Mouse (Mus musculus) spleen, adult 2 months (tissue): ENCODE results near the gene Fgd5. TPM values are rescaled to one million over a fixed set of nuclear protein-coding genes. Genes with fewer than 3 reads are reported as not detected.
A peak's percentile ranks its signal among the peaks of the same experiment; 100 is the strongest.

Experiments used
- DNase-seq, 2 experiments: peaks; one replicate each; pipeline versions ENCODE4 v3.0.0 to v3.0.0-alpha.2; 2012 to 2021; ENCODE audit warnings: low spot score in 2 of 2, low read depth in 1 of 2
- H3K27ac ChIP-seq: fragments of 200-500 bp; 2 replicates; pipeline ENCODE4 v1.5.1; 2012; ENCODE audit warnings: low read length, inconsistent platforms; ENCODE audit not compliant: insufficient read depth
- H3K27me3 ChIP-seq: fragments of 200-500 bp; 2 replicates; pipeline ENCODE4 v1.6.1; 2012; ENCODE audit warnings: mild to moderate bottlenecking, moderate library complexity, low read length, inconsistent platforms; ENCODE audit not compliant: control insufficient read depth, insufficient read depth
- H3K36me3 ChIP-seq: fragments of 200-500 bp; 2 replicates; pipeline ENCODE4 v1.6.1; 2012; ENCODE audit warnings: mild to moderate bottlenecking, low read length, inconsistent platforms; ENCODE audit not compliant: control insufficient read depth, insufficient read depth
- H3K4me1 ChIP-seq: fragments of 200-500 bp; 2 replicates; pipeline ENCODE4 v1.6.1; 2011; ENCODE audit warnings: inconsistent platforms; ENCODE audit not compliant: control insufficient read depth, insufficient read depth, insufficient read length
- H3K4me3 ChIP-seq: fragments of 200-500 bp; 2 replicates; pipeline ENCODE4 v1.5.1; 2011; ENCODE audit warnings: mild to moderate bottlenecking, inconsistent platforms; ENCODE audit not compliant: insufficient read depth, insufficient read length; ENCODE audit errors: extremely low read depth
- CTCF ChIP-seq: fragments of 200-500 bp; IDR thresholded peaks from 2 replicates; pipeline ENCODE4 v1.5.1; 2011; ENCODE audit warnings: mild to moderate bottlenecking, inconsistent platforms; ENCODE audit not compliant: insufficient read depth, insufficient read length, insufficient replicate concordance; ENCODE audit errors: extremely low read depth
- POLR2A ChIP-seq: fragments of 200-500 bp; IDR thresholded peaks from 2 replicates; pipeline ENCODE4 v1.6.1; 2011; ENCODE audit warnings: low read depth, low read length, inconsistent platforms
- WGBS: fragments of 180-500 bp; shearing (Covaris S2); methylation state at CpG from one replicate; pipeline ENCODE4 v1.1.7; 2018; 5-methylcytosine and 5-hydroxymethylcytosine counted together
- polyA plus RNA-seq: library from polyadenylated mRNA; depleted of rRNA; stranded (reverse); fragments of >200 nt; gene quantifications from 2 replicates; pipeline ENCODE4 v1.2.3, GENCODE M21; 2012

Gene Fgd5
- polyA plus RNA-seq, 1 experiment = 7.1 TPM

- Histone ChIP-seq H3K27ac (0 out of 2 replicates have a peak overlapping the region, but pooled peaks have one; percentile 8), H3K27me3 (no peaks in the 10 kb centered on the region), H3K4me3 (no peak overlapping the region), H3K4me1 (no peaks in the 10 kb centered on the region), H3K36me3 (no peaks in the 10 kb centered on the region)
- WGBS = 81% methylated on average over 2 of the region's 2 CpGs
- TF ChIP-seq POLR2A (no peak), CTCF (no peak)
- no peak for DNase-seq
These were observed 14.1 kb downstream of the Fgd5 start for GRCm38 (mm10) chr6:91992823-91993222.

- Histone ChIP-seq H3K4me1 (no peaks in the 10 kb centered on the region), H3K27me3 (no peaks in the 10 kb centered on the region), H3K27ac (no peak overlapping the region), H3K36me3 (no peaks in the 10 kb centered on the region), H3K4me3 (no peak overlapping the region)
- DNase-seq = no peak
- 52% methylated on average over 8 of the region's 8 CpGs for WGBS
- TF ChIP-seq POLR2A (no peak), CTCF (no peak)
These were observed 15.3 kb downstream of the Fgd5 start for GRCm38 (mm10) chr6:91993795-91994505.

- DNase-seq = no peak
- no peaks in the 10 kb centered on the region for H3K36me3 ChIP-seq
- no peak overlapping the region for H3K4me3 ChIP-seq
- H3K27ac ChIP-seq = no peak overlapping the region
- no peak for TF ChIP-seq CTCF
- no peak for TF ChIP-seq POLR2A
- H3K27me3 ChIP-seq = no peaks in the 10 kb centered on the region
- 88% methylated on average over 8 of the region's 8 CpGs for WGBS
- H3K4me1 ChIP-seq = no peaks in the 10 kb centered on the region
These were observed 17.4 kb downstream of the Fgd5 start for GRCm38 (mm10) chr6:91996072-91996471.

- no peaks in the 10 kb centered on the region for H3K36me3 ChIP-seq
- H3K4me3 ChIP-seq = no peak overlapping the region
- 92% methylated on average over 1 of the region's 1 CpGs for WGBS
- no peaks in the 10 kb centered on the region for H3K4me1 ChIP-seq
- H3K27ac ChIP-seq = no peak overlapping the region
- no peak for TF ChIP-seq POLR2A
- TF ChIP-seq CTCF = no peak
- H3K27me3 ChIP-seq = no peaks in the 10 kb centered on the region
- DNase-seq = no peak
These were observed 24.0 kb downstream of the Fgd5 start for GRCm38 (mm10) chr6:92002558-92003285.

- no peaks in the 10 kb centered on the region for H3K27me3 ChIP-seq
- TF ChIP-seq POLR2A (no peak), CTCF (no peak)
- H3K4me3 ChIP-seq = no peak overlapping the region
- no peak for DNase-seq
- H3K27ac ChIP-seq = no peak overlapping the region
- WGBS = 78% methylated on average over 2 of the region's 2 CpGs
- H3K36me3 ChIP-seq = no peaks in the 10 kb centered on the region
- no peaks in the 10 kb centered on the region for H3K4me1 ChIP-seq
These were observed 25.0 kb downstream of the Fgd5 start for GRCm38 (mm10) chr6:92003646-92004045.

GRCm38 (mm10) chr6:92004137-92004805 lies 25.6 kb downstream of the Fgd5 start:
- H3K4me3 ChIP-seq = no peak overlapping the region
- TF ChIP-seq POLR2A (no peak), CTCF (no peak)
- DNase-seq = no peak
- H3K27me3 ChIP-seq = no peaks in the 10 kb centered on the region
- WGBS = 80% methylated on average over 6 of the region's 6 CpGs
- no peak overlapping the region for H3K27ac ChIP-seq
- no peaks in the 10 kb centered on the region for H3K36me3 ChIP-seq
- H3K4me1 ChIP-seq = no peaks in the 10 kb centered on the region

GRCm38 (mm10) chr6:92004806-92005205 lies 26.1 kb downstream of the Fgd5 start:
- DNase-seq = no peak
- 90% methylated on average over 3 of the region's 3 CpGs for WGBS
- no peak overlapping the region for H3K4me3 ChIP-seq
- TF ChIP-seq POLR2A (no peak), CTCF (no peak)
- no peak overlapping the region for H3K27ac ChIP-seq
- H3K36me3 ChIP-seq = no peaks in the 10 kb centered on the region
- H3K27me3 ChIP-seq = no peaks in the 10 kb centered on the region
- no peaks in the 10 kb centered on the region for H3K4me1 ChIP-seq
